Mouse (Mus musculus): Measurements from ENCODE around the gene Kmt2e. TPM values are rescaled to one million over a fixed set of nuclear protein-coding genes. Genes with fewer than 3 reads are reported as not detected.

Kmt2e gene
- 94.8 and 315 TPM in 2 replicates for polyA plus RNA-seq (2012; ENCODE audit: insufficient read depth, insufficient read length, low replicate concordance, missing spikeins)

DNA sequence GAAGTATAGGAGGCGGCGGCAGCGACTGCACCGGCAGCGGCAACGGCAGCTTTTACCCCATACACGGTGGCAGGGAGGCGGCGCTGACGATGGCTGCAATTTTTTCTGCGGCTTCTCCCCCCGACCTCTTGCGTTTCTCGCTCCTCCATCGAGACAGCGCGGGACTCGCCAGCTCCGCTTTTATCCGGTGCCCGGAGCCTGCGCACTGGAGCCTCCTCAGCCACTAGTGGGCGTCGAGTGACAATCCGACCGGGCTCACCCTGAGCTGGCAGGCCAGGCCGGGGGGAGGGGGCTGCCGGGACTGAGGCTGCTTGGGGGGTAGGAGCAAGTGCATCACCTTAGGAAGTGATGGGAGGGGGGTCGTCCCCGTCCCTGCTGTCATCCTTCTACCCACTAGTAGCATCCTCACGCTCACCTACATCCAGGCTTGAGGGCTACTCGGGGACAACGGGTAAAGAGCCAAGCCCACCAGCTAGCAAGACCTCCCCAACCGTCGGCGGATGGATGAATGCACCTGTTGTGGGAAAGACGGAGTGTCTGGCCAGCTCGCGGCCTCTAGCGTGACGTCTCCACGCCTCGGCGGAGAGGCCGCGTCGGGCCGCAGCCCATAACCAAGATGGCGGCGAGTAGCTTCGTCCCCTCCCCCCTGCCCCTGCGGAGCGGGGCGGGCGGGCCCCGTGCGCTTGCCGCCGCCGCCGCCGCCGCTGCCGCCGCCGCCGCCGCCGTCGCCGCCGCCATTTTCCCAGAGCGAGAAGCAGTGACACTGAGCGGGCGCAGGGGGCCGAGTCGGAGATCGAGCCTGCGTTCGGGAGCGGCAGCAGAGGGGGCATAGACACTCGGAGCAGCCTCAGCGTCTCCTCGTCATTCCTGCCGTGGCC, at the start of gene Kmt2e:
Gene Kmt2e (plus strand): TSS at position 722 of the 878 bp plus-strand sequence.
- Histone ChIP-seq H3K4me1 (ENCODE audit: control insufficient read depth, insufficient read depth, low read length) (no peaks in the 10 kb centered on the region), H3K4me3 (ENCODE audit: insufficient read depth, low read depth, low read length) (peak within 1 kb of the TSS; percentile 65), H3K27ac (ENCODE audit: insufficient read depth, low read depth, low read length) (peak within 1 kb of the TSS; percentile 100)
- TF ChIP-seq CTCF (IDR thresholded peaks at IDR 0.05; ENCODE audit: insufficient read depth, low read depth, low read length) (no peak), POLR2A (IDR thresholded peaks at IDR 0.05; ENCODE audit: insufficient read depth, low read depth, low read length) (peak; percentile 56)
- under 1% methylated on average over 78 of the region's 85 CpGs for WGBS

DNA sequence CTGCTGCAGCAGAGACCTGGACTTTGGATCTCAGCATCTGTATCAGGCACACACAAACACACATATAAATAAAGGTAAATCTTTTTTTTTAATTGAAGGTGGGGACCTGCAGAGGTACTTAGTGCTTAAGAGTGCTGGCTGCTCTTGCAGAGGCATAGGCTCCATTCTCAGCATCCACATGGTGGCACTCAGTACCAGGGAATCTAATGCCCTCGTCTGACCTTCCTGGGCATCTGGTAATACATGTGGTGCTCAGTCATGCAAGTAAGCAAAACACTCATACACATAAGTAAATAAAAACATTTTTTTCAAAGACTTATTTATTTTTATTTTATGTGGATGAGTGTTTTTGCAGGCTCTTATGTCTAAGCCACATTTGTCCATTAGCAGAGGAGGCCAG, 49.1 kb upstream of the Kmt2e start:
- WGBS: 50% methylated on average over 1 of the region's 1 CpGs
- Histone ChIP-seq H3K4me3 (ENCODE audit: insufficient read depth, low read depth, low read length) (no peak overlapping the region), H3K27ac (ENCODE audit: insufficient read depth, low read depth, low read length) (no peak overlapping the region), H3K4me1 (ENCODE audit: control insufficient read depth, insufficient read depth, low read length) (peaks cover 6% of the 10 kb centered on the region; the same call in 1 of the 2 replicates)
- TF ChIP-seq POLR2A (IDR thresholded peaks at IDR 0.05; ENCODE audit: insufficient read depth, low read depth, low read length): no peak
- no peak for TF ChIP-seq CTCF (IDR thresholded peaks at IDR 0.05; ENCODE audit: insufficient read depth, low read depth, low read length)

GRCm38 (mm10) chr5:23385763-23386217, 48.5 kb upstream of the Kmt2e start:
- 52% methylated on average over 5 of the region's 5 CpGs for WGBS
- Histone ChIP-seq H3K4me1 (ENCODE audit: control insufficient read depth, insufficient read depth, low read length) (peaks cover 6% of the 10 kb centered on the region; the same call in 1 of the 2 replicates), H3K27ac (ENCODE audit: insufficient read depth, low read depth, low read length) (0 out of 2 replicates have a peak overlapping the region, but pooled peaks have one; percentile 12), H3K4me3 (ENCODE audit: insufficient read depth, low read depth, low read length) (no peak overlapping the region)
- TF ChIP-seq POLR2A (IDR thresholded peaks at IDR 0.05; ENCODE audit: insufficient read depth, low read depth, low read length) (no peak), CTCF (IDR thresholded peaks at IDR 0.05; ENCODE audit: insufficient read depth, low read depth, low read length) (no peak)

DNA sequence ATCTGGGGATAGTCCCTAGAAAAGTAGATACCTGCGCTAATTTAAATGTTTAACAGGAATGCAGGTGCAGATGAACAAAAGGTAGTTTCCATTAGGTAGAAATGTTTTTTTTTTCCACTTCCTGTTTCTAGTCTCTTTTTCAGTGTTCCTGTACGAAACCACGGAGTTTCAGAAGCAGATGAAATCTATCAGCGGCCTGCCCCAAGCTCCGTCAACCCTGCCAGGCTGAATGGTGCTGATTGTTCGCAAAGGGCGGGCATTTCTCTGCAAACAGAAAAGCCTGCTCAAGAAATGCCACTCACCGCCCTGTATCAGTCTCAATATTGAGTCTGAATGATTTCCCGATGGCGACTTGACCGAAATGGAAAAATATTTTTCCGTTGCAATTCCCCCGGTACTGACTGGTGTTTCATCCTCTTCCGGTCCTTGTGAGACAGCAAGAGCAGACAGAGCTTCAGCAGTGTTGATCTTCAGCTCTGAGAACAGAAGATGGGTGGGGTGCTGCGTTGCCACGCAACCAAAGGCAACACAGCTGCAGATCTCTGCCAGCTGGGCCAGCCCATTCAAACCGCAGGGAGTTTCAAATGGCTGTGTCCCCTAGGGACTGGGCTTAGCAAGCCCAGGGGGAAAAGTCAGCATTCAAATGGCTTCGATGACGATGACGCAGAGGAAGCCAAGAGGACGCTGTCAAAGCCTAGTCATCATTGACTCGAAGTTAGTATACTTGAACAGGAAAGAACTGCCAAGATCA, 47.5 kb upstream of the Kmt2e start:
- under 1% methylated on average over 22 of the region's 22 CpGs for WGBS
- Histone ChIP-seq H3K4me3 (ENCODE audit: insufficient read depth, low read depth, low read length) (peak overlapping the region; percentile 49), H3K4me1 (ENCODE audit: control insufficient read depth, insufficient read depth, low read length) (peaks cover 6% of the 10 kb centered on the region; the same call in 1 of the 2 replicates), H3K27ac (ENCODE audit: insufficient read depth, low read depth, low read length) (peak overlapping the region; percentile 71)
- TF ChIP-seq POLR2A (IDR thresholded peaks at IDR 0.05; ENCODE audit: insufficient read depth, low read depth, low read length) (peak; percentile 45; the same call in 1 of the 2 replicates), CTCF (IDR thresholded peaks at IDR 0.05; ENCODE audit: insufficient read depth, low read depth, low read length) (no peak)

DNA sequence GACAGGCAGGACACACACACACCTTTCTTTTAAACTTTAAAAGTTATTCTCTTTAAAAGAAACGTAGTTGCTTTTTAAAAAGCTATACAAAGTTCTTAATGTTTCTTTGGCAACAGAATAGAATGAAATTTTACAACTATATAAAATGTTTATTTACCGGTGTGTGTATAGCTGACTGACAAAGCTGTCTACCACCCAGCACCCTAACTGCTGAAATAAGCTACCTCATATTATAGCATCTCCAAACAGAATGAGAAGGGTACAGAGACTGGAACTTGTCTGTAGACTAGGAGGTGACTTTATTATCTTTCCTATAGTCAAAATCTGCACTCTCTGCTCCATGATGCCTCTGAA, 47.0 kb upstream of the Kmt2e start:
- WGBS: 27% methylated on average over 2 of the region's 2 CpGs
- H3K27ac ChIP-seq (ENCODE audit: insufficient read depth, low read depth, low read length): no peak overlapping the region
- TF ChIP-seq POLR2A (IDR thresholded peaks at IDR 0.05; ENCODE audit: insufficient read depth, low read depth, low read length) (no peak), CTCF (IDR thresholded peaks at IDR 0.05; ENCODE audit: insufficient read depth, low read depth, low read length) (no peak)
- H3K4me1 ChIP-seq (ENCODE audit: control insufficient read depth, insufficient read depth, low read length): peaks cover 6% of the 10 kb centered on the region; the same call in 1 of the 2 replicates
- H3K4me3 ChIP-seq (ENCODE audit: insufficient read depth, low read depth, low read length): no peak overlapping the region

DNA sequence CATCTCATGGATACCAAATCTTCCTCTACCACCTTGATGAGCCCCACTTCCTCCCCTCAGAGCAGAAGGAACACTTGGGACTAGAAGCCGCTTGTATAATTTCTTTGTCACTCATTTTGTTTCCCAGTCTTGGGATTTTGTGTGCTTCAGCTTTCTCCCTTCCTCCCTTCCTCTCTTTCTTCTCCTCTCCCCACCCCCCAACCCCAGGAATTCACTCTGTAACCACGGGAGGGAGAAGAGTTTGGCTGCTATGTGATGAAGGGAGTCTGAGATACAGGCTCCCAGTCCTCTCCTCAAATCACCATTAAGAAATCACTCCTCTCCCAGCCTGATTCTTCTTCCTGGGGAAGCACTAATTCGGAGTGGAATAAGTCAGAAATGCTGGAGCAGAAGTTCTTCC, 46.1 kb upstream of the Kmt2e start:
- WGBS: 36% methylated on average over 3 of the region's 3 CpGs
- no peak for TF ChIP-seq POLR2A (IDR thresholded peaks at IDR 0.05; ENCODE audit: insufficient read depth, low read depth, low read length)
- TF ChIP-seq CTCF (IDR thresholded peaks at IDR 0.05; ENCODE audit: insufficient read depth, low read depth, low read length): no peak
- no peak overlapping the region for H3K27ac ChIP-seq (ENCODE audit: insufficient read depth, low read depth, low read length)
- no peak overlapping the region for H3K4me3 ChIP-seq (ENCODE audit: insufficient read depth, low read depth, low read length)
- H3K4me1 ChIP-seq (ENCODE audit: control insufficient read depth, insufficient read depth, low read length): peaks cover 6% of the 10 kb centered on the region; the same call in 1 of the 2 replicates

GRCm38 (mm10) chr5:23389601-23390305, 44.5 kb upstream of the Kmt2e start:
- Histone ChIP-seq H3K27ac (ENCODE audit: insufficient read depth, low read depth, low read length) (no peak overlapping the region), H3K4me1 (ENCODE audit: control insufficient read depth, insufficient read depth, low read length) (peaks cover 6% of the 10 kb centered on the region; the same call in 1 of the 2 replicates), H3K4me3 (ENCODE audit: insufficient read depth, low read depth, low read length) (no peak overlapping the region)
- TF ChIP-seq POLR2A (IDR thresholded peaks at IDR 0.05; ENCODE audit: insufficient read depth, low read depth, low read length): no peak
- no peak for TF ChIP-seq CTCF (IDR thresholded peaks at IDR 0.05; ENCODE audit: insufficient read depth, low read depth, low read length)
- WGBS: 87% methylated on average over 7 of the region's 7 CpGs

- TF ChIP-seq POLR2A (IDR thresholded peaks at IDR 0.05; ENCODE audit: insufficient read depth, low read depth, low read length) (no peak), CTCF (IDR thresholded peaks at IDR 0.05; ENCODE audit: insufficient read depth, low read depth, low read length) (no peak)
Measured at GRCm38 (mm10) chr5:23391714-23392113, 42.5 kb upstream of the Kmt2e start.

More at GRCm38 (mm10) chr5:23391714-23392113, 42.5 kb upstream of the Kmt2e start:
- no peak overlapping the region for H3K4me3 ChIP-seq (ENCODE audit: insufficient read depth, low read depth, low read length)
- H3K4me1 ChIP-seq (ENCODE audit: control insufficient read depth, insufficient read depth, low read length): peaks cover 3% of the 10 kb centered on the region; the same call in 1 of the 2 replicates
- no peak overlapping the region for H3K27ac ChIP-seq (ENCODE audit: insufficient read depth, low read depth, low read length)
- WGBS: 90% methylated on average over 7 of the region's 7 CpGs

Data from olfactory bulb, adult 2 months (tissue).